Mouse (Mus musculus) retina, postnatal 7 days (tissue): ENCODE data around the gene Gm8720.
"Not testable (repeated sequence)": the region's sequence is repeated elsewhere in the genome, so short reads cannot be mapped to it uniquely, and the experiment has no call there.

ENCODE experiments used
- DNase-seq: peaks from one replicate; pipeline ENCODE4 v3.0.0-alpha.2; 2012; ENCODE audit warnings: low read depth, low spot score

Gene Gm8720

DNA sequence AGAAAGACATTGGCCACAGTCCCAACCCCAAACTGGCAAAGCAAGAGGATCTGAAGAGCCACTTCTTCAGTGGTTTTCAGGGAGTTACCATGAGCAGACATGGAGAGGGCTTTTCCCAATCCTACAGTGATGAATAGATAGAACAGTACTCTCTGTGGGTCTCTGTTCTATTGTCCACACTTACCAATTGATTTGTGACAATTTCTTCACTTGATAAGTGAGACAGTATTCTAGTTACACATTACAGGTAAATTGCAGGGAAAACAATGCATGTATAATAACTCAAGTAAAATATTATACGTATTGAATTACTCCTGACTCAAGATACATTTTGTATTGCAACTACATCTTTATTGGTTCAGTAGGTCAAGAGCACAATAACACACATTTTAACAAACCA is at the start of gene Gm8720:
Gene Gm8720 (minus strand): TSS at position 101 of the 400 bp plus-strand sequence.
- not testable (repeated sequence) for DNase-seq

DNA sequence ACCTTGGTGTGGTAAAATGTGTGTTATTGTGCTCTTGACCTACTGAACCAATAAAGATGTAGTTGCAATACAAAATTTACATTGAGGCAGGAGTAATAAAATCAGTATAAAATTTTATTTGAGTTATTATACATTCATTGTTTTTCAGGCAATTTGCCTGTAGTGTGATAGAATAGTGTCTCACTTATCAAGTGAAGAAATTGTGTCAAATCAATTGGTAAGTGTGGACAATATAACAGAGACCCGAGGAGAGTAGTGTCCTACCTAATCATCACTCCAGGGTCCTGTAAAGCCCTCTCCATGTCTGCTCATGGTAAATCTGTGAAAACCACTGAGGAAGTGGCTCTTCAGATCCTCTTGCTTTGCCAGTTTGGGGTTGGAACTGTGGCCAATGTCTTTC is 12.0 kb downstream of the Gm8720 start, which contains the start of gene Vmn1r163:
Gene Vmn1r163 (plus strand): TSS at position 301 of the 400 bp plus-strand sequence.
- DNase-seq = not testable (repeated sequence)

DNA sequence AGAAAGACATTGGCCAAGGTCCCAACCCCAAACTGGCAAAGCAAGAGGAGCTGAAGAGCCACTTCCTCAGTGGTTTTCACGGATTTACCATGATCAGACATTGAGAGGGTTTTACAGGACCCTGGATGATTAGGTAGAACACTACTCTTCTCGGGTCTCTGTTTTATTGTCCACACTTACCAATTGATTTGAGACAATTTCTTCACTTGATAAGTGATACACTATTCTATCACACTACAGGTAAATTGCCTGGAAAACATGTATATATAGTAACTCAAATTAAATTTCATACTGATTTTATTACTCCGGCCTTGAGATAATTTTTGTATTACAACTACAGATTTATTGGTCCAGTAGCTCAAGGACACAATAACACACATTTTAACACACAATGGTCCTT is 47.4 kb downstream of the Gm8720 start, which contains the start of gene Gm4216:
Gene Gm4216 (minus strand): TSS at position 101 of the 400 bp plus-strand sequence.
- DNase-seq = not testable (repeated sequence)
